Mouse (Mus musculus): ENCODE data around the gene Itih4.

The Itih4 gene

DNA sequence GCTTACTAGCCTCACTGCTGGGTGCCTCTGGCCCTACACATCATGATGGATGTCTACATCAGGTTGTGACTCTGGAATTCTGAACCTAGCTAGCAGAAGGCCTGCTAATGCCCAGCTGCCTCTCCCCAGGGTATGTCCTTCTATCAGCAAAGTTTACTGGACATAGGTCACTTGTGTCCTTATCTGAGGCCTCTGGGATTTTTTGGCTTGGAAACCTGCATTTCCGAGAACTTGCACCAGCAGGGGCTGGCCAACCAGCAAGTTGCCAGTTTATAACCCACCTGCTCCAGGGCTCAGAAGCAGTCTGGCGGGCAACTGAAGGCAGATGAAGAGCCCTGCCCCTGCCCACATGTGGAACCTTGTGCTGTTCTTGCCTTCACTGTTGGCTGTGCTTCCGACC lies at the start of gene Itih4:
Itih4 (plus strand) TSS at position 273 of the 400 bp plus-strand sequence.
- no peak for DNase-seq

DNA sequence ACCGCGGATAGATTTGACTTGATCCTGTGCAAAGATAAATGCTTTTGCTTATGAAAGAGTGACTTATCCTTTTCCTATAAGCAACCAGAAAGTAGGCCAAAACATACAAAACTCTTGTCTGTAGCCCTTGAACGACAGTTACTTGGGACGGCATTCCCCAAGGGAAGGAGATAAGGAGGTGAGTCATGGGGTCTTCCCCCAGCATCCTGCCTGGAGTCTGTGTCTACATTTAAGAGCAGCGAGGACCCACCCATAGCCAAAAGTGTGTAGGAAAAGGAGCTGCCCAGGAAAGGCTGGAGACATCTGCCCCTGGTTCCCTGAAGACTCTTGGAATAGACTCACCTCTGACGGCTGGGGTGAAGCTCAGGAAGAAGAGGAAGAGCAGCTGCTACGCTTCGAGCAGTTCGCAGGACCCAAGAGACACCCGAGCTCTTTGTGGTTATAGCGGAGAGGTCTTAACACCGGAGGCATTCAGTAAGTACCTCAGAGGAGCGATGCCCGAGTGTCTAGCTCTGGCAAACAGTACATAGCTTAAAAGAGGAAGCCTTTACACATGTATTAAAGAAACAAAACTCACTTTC lies 48.8 kb upstream of the Itih4 start:
- DNase-seq = no peak

DNA sequence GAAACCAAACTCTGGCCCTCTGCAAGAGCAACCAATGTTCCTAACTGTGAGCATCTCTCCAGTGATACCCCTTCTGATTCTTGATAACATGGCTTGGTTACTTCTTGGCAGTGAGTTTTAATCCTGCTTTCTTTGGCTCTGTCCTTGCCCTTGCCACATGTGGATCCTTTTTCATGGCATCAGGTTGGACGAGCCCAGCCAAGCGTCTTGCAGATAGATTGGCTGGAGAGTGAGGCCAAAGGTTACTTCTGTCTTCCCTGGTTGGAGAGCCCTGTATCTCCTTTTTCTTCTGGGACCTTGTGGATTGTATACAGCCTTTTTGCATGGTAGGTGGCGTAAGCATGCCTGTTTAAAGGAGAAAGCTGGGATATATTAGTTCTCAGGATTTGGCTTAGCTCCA lies 42.6 kb upstream of the Itih4 start:
- DNase-seq = no peak

DNA sequence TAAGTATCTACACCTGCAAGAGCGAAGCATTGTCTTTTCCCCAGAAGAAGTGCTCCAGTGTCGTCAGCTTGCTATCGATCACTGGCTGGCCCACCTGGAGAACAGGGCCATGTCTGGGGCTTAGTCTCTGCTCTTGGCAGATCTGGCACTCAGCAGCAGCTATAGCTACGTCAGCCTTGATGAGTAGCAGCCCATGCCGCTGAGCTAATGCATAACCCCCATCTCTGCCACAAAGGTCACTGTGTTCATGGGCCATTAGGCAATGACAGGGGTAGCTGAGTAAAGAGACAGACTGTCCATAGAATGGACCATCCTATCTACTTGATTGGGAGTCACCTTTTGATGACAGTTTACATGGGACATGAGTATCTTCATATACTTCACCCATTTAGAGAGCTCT lies 35.8 kb upstream of the Itih4 start:
- no peak for DNase-seq

DNA sequence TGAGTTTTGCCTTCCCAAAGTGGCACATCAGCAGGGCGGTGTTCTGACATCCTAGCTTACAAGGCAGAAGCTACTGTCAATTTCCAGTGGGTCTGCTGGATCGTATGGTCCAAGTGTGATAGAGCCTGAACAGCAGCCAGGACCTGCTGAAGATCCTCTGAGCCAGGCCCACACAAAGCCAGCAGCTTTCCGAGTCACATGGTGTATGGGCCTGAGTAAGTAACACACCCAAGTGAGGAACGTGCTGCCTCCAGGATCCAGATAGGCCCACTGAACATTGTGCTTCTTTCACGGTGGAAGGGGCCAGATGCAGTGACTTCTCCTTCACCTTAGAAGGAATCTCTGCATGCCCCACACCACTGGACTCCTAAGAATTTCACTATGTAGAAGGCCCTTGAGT lies 34.0 kb upstream of the Itih4 start:
- no peak for DNase-seq

DNA sequence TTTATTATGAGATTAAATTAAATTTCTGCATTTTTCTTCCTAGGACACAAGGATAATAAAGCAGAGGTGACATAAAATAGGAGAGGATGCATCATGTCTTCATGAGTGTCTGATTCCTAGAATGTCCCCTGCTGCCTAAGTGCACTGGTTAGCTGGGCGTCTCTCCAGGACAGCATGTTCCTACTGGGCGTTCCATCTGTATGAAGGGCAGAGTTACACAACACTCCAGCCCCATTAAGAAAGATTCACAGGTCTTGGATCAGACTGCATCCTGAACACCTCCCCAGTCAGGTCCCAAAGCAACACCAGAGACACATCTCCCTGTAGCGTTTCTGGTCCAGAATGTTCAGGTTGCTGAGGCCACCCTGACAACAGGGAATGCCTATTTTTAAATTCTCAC lies 31.0 kb upstream of the Itih4 start:
- no peak for DNase-seq

DNA sequence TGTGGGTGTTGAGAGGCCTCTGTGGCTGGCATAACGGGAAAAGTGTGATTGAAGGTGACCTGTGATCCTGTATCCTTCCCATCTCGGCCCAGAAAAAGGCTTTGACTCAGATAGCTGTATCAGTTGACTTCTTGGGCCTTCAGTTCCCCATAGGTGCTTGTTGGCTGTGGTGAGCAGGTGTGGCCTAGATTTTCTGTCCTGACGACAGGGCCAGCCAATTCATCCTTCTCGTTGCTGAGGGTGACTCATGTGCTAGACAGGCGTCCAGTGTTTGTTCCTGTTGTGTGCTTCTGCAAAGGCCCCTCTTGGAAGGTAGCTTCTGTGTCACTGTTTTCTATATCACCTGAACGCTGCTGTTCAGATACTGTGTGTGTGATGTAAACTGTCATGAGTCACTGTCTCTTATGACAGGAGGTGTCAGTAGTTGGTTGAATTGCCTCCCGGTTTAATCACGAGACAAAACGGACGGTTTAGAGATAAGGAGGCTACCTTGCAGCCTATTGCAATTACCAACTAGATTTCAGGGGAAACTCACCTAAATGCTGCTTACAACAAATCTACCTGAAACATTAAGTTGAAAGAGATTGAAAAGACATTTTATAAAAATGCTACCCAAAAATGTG lies 29.3 kb upstream of the Itih4 start:
- no peak for DNase-seq

DNA sequence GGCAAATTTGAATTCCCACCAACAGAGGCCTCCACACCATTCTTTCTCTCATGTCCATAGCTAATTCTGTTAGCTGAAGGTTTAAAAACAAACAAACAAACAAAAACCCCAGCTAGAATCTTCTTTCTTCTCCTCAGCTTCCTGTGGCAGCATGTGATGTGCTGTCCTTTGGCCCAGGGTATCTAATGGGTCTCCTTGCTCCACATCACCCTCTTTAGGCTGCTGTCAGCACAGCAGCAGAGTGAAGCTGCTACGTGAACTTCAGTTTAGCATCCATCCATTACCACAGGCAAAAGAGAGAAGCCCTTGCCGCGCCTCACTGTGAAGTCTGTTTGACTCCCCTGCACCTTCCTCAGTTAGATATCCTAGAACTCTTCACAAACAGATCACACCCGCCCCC lies 28.3 kb upstream of the Itih4 start:
- peak; percentile 43 for DNase-seq

DNA sequence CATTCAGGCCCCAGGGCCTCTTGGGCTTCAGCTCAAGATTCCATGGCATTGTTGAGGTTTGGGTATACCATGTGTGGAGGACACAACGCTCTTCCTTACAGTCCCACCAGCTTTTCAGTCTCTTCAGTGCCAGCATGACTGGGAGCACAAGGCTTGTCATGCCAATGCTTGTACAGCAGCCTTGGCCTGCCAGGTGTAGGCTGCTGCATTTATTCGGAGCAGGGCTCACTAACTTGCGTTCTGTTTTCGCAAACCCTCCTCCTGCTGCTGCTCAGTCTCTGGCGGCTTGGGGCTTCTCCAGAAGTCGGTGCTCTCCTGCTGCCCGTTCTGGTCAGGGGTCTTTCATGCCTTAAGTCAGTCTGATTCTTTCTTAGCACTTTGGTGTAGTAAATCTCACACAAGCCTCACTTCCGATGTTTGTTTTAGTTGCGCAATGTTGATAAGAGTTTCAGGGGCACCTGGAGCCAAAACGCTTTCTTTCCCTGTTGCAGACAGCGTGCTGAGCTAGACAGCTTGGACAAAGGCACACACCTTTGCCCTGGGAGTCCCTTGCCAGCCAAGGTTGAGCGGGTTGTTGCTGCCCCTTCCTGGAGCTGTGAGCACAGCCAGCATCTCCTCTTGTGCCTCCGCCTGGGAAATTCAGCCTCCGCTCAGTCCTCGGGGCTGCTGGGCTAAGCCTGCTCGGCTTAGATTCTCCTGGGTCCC lies 24.7 kb upstream of the Itih4 start:
- peak; percentile 44 for DNase-seq

DNA sequence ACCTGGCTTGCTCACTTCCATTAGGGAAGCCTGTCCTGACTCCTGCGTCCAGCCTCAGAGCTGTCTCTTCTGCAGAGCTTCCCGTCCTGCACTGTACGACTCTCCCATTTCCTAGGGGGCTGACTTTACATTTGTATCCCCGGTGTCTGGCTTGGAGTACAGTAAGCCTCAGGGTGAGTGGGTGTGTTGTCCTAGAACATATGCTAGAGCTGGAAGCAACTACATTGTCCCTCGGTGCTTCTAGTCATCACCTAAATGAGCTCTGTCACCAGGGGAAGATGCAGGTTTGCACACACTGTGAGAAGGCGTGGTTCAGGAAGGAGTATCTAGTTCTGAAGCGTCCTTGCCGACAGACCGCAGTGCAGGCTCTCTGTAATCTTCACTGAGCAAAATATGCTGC lies 23.9 kb upstream of the Itih4 start:
- no peak for DNase-seq

DNA sequence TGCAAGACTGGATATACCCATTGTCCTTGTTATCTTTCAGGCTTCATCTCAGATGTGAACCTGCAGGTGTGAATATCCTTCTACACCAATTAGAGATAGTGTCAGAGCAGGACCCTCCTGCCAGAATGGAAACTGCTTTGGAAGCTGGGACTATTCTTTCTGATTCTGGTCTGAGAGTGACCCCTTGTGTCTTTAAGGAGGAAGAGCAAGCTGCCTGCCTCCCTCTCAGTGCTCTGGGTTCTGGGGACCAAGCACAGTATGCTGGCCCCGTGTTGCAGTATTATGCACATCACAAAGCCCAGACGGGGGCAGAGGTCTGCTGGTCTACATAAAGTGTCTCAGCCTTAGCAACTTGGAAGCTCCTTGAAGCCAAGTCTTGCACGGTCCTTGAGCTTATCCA lies 21.0 kb upstream of the Itih4 start:
- peak; percentile 47 for DNase-seq

DNA sequence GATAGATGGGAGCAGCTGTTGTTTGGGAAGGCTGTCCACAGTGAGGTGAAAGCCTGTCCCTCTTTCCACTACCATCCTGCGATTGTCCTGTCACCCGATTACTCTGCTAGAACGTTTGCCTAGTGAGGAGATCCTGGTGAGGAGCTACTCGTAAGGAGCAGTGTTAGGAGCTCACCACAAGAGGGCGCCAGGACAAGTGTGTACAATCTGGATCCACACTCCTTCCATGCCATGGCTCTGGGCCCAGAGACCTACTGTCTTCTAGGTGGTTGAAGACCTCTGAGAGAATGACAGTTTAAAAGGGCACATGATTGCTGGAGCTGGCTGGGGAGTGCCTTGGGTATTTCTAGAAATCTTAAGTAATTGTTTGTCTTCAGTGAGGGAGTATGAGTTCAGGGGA lies 19.2 kb upstream of the Itih4 start:
- DNase-seq = peak; percentile 93

DNA sequence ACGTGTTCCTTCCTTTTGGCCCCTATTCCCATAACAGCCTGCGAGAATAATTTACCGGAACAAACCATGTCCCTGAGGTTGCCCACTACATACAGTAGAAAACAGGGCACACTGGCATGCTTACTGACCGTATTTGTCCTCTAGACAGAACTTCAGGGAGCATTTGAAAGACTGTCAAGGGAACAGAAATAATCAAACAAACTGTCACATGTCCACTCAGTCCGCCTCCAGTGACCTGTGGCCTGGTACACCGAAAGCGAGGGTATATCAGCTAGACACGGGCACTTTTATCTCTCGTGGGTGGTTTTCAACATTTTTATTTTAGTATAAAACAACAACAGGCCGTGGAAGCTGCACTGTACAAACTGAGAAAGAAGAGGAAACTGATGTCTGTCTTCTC lies 17.4 kb upstream of the Itih4 start:
- no peak for DNase-seq

DNA sequence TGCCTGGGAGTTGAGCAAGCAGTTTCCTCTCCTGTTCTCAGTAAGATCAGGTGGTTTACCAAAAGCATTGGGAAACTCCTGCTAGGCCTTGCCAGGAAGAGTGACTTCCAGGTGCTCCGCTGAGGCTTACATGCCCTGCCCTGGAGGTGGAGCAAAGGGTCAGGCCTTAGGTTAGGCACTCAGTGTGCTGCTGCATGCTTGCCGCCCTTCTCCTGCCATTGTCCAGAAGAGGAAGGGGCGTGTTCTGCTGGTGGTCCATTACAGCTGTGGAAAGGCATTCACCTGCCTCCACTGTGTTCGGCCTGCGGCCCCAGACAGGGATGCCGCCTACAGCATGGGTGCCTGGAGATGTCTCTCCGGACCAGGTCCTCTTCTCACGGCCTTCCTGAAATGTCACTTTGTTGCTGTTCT lies 16.9 kb upstream of the Itih4 start:
- DNase-seq = peak; percentile 63

DNA sequence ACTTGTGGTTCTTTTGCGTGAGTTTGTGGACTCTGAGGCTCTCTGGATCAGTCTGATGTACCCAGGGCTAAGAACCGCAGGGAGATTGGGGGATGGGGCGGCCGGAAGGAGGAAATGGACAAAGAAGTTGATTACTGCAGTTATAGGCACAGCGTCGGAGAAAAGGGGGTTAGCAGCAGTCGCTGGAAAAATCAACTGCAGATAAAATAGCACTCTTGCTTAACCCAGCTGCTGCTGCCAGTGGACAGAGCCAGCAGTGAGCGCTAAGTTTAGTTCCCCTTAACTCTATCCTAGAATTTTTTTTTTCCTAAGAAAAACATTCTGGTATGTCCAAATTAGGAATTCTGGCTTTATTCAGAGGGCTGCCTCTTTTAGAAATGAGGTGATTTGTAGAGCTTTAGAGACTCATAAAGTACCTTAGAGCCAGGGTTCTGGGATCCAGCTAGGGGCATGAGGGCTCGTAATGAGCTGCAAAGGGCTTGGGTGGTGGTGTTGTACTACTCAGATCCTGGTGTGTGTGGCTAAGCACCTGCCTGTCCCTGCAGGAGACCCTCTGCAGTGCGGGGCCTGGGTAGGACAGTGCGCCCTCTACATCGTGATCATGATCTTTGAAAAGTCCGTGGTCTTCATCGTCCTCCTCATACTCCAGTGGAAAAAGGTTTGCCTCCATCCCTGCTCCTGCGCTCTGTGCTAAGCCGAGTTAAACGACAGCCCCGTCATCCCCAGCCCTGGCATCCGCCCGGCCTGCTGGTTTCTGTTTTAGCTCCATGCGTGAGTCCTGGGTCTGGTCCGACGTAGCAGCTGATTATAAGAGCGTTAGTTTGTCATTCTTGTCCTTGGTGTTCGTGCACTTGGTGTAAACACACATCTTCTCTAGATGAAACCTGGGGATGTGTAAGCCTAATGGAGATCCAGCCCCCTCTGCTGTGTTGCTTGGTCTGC lies 15.8 kb upstream of the Itih4 start:
- peak; percentile 72 for DNase-seq

DNA sequence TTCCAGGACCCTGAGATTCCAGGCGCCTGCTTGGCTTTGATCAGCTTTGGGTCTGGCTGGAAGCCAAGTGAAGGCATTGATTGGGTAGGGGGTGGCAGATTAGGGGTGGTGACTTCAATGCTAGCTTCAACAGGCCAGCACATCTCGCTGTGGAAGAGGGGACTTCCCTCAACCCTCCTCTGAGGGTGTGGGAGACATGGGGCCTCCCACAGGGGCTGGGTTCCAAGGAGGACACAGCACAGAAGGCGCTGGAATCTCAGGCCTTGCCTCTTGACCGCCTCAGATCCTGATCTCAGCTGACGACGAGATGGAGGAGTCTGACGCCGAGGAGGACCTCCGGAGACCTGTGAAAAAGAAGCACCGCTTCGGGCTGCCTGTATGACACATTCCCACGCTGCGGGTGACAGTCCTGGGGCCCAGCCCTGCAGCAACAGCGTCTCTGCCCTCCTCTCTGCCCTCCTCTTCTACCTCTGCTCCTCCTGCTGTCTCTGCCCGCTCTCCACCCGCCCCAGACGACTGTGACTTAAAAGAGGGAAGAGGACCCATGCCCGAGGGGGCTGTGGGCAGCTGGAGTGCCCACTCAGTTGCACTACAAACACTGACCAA lies 12.1 kb upstream of the Itih4 start:
- DNase-seq = peak; percentile 74

DNA sequence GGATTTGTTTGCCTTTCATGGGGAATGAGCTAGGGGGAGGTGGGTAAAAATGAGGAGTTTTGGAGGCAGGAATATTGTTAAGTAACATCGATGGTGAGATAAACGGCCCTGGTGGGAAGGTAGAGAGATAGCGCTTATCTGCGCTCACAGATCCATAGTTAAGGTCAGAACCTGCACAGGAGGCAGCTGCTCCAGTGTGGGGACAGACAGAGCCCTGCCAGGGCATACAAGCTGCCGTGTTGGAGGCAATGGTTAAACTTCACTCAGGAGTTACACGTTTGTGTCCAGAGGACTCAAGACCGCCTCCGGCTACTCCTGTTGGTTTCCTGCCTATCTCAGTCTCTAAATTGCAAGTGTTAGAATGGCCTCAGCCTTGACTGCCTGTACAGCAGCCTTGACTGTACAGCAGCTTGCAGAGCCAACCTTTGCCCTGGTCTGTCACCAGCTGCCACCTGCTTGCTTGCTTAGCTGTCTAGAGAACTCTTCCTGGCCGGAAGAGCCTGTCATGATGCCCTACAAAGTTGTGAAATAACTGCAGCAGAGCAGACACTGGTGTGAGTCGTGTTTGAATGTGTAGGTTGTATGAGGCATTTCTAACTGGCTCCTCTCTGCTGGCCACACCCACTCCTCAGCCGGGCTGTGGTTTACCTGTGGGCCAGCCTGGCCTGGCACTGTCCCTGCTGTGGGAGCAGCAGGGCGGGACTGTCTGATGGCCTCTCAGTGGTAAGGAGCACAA lies 11.0 kb upstream of the Itih4 start:
- peak; percentile 43 for DNase-seq

DNA sequence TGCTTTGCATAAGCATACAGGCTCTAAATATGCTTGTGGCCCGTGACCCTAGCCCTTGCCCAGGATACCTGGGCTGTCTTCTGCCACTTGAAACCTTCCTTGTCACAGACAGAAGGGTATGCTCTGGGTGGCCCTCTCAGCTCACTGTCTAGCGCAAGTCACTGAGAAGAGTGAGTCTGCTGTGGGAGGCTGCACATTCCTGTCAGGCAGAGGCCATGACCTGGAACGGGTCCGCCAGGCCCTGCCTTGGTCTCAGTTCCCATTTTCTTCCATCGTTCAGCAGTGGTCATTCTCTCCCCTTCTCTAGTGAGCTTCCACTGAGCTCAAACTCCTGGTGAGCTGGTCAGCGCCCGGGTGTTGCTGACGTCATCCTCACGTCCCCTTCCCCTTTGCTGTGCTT lies 10.3 kb upstream of the Itih4 start:
- peak; percentile 45 for DNase-seq

DNA sequence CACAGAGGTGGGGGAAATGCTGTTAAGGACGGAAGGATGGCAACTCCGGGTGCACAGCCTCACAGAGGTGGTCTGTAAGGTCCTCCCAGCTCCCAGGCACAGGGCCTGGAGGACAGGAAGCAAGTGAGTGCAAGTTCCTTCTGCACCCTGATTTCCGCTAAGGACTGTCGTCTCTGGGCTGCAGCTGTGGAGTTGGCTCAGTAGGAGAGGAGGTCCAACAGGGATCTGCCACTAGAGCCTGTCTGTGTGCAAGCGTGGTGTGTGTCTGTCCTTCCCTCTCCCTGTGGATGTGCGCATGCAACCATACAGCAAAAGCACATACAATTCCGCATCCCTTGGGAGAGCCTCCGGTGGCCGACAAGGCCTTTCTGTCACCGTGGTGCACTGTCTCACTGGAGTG lies 9.8 kb upstream of the Itih4 start:
- DNase-seq = peak; percentile 34

DNA sequence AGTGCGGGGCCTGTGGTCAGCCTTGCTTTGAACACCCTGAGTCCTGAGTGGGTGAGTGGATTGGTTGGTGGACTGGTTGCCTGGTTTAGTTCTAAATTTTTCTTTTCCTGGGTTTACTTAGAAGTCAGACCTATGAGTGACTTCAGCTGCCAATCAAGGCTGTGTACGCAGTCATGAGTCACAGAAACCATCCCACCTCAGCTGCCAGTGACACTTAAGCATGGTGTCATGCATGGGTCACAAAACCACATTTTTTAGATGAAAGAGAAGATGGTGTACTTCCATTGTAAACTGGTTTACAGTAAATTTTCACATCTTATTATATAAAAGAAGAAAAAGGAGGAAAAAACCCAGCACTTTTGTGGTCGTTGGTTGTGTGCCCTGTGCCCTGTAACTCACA lies 8.4 kb upstream of the Itih4 start:
- DNase-seq = no peak

DNA sequence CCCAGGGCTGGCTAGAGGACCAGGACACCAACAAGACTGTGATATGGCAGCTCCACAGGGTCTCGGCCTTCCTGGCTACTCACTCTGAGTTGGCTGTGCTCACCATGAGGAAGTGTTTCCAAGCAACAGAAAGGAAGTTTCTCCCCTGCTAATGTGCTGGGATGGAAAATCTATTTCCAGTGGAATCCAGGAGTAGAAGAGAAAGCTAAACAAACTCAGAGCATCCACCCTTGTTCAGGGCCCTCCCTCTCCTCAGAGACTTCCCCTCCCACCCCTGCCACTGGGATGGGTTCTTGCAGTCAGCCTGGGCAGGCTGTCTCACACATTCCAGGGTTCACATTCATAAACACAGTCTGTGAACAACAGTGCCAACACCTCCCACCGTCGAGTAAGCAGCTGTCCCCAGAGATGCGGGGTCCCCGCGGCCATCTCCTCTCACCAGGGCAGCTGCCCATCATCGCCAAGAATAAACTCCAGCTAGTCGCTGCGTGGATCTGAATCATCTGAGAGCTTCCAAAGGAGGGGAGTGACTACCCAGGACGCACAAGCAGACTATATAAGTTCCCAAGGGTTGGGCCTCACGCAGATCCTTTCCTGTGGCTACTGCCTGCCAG lies 7.2 kb upstream of the Itih4 start, which contains the start of gene Mustn1:
Mustn1 (plus strand) TSS at position 243 of the 614 bp plus-strand sequence.
- peak; percentile 90 for DNase-seq

DNA sequence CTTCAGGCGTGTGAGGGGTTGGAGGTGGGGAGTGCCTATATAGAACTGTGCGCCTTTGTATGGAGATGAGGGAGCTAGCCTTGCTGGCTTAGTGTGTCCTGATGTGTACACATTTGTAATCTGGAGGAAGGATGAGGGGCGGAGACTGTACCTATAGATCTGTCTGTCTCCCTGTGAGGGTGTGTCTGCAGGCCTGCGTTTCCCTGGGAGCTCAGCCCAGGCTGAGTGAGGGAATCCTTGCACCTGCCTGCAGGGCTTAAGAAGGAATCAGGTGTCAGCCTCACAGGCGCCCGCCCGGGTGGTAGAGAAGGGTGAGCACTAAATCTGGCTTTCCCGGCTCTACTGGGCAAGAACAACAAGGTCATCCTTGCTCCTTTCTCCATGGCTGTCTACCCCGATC lies 6.5 kb upstream of the Itih4 start:
- no peak for DNase-seq
